Mouse (Mus musculus): ENCODE measurements around the gene Foxi2. TPM values are rescaled to one million over a fixed set of nuclear protein-coding genes. Genes with fewer than 3 reads are reported as not detected.
A peak's percentile ranks its signal among the peaks of the same experiment; 100 is the strongest.

Gene Foxi2
- polyA plus RNA-seq, 1 experiment, result not detected

GRCm38 (mm10) chr7:135403416-135403815 lies 6.7 kb upstream of the Foxi2 start:
- TF ChIP-seq POLR2A (IDR thresholded peaks at IDR 0.05; ENCODE audit: borderline replicate concordance, extremely low read depth, insufficient read depth, insufficient read length, poor library complexity, severe bottlenecking), result no peak
- peak; percentile 82; the same call in 1 of the 2 replicates for TF ChIP-seq CTCF (IDR thresholded peaks at IDR 0.05; ENCODE audit: borderline replicate concordance, extremely low read depth, insufficient read depth, insufficient read length)
- DNase-seq (ENCODE audit: low read depth), result peak; percentile 92

- no peak for TF ChIP-seq CTCF (IDR thresholded peaks at IDR 0.05; ENCODE audit: borderline replicate concordance, extremely low read depth, insufficient read depth, insufficient read length)
- TF ChIP-seq POLR2A (IDR thresholded peaks at IDR 0.05; ENCODE audit: borderline replicate concordance, extremely low read depth, insufficient read depth, insufficient read length, poor library complexity, severe bottlenecking), result no peak
- DNase-seq (ENCODE audit: low read depth), result no peak
Measured at GRCm38 (mm10) chr7:135406761-135407160, 3.3 kb upstream of the Foxi2 start.

- no peak for DNase-seq (ENCODE audit: low read depth)
- TF ChIP-seq CTCF (IDR thresholded peaks at IDR 0.05; ENCODE audit: borderline replicate concordance, extremely low read depth, insufficient read depth, insufficient read length) (no peak), POLR2A (IDR thresholded peaks at IDR 0.05; ENCODE audit: borderline replicate concordance, extremely low read depth, insufficient read depth, insufficient read length, poor library complexity, severe bottlenecking) (no peak)
Measured at GRCm38 (mm10) chr7:135408501-135408900, 1.6 kb upstream of the Foxi2 start.

GRCm38 (mm10) chr7:135412357-135412756 lies 2.2 kb downstream of the Foxi2 start:
- TF ChIP-seq CTCF (IDR thresholded peaks at IDR 0.05; ENCODE audit: borderline replicate concordance, extremely low read depth, insufficient read depth, insufficient read length) (no peak), POLR2A (IDR thresholded peaks at IDR 0.05; ENCODE audit: borderline replicate concordance, extremely low read depth, insufficient read depth, insufficient read length, poor library complexity, severe bottlenecking) (no peak)
- DNase-seq (ENCODE audit: low read depth), result no peak

GRCm38 (mm10) chr7:135428840-135429239 lies 18.7 kb downstream of the Foxi2 start:
- DNase-seq (ENCODE audit: low read depth), result no peak
- no peak for TF ChIP-seq POLR2A (IDR thresholded peaks at IDR 0.05; ENCODE audit: borderline replicate concordance, extremely low read depth, insufficient read depth, insufficient read length, poor library complexity, severe bottlenecking)
- TF ChIP-seq CTCF (IDR thresholded peaks at IDR 0.05; ENCODE audit: borderline replicate concordance, extremely low read depth, insufficient read depth, insufficient read length), result peak; percentile 5; the same call in 1 of the 2 replicates

- peak; percentile 9 for DNase-seq (ENCODE audit: low read depth)
- TF ChIP-seq CTCF (IDR thresholded peaks at IDR 0.05; ENCODE audit: borderline replicate concordance, extremely low read depth, insufficient read depth, insufficient read length) (no peak), POLR2A (IDR thresholded peaks at IDR 0.05; ENCODE audit: borderline replicate concordance, extremely low read depth, insufficient read depth, insufficient read length, poor library complexity, severe bottlenecking) (no peak)
Measured at GRCm38 (mm10) chr7:135430903-135431302, 20.8 kb downstream of the Foxi2 start.

- no peak for DNase-seq (ENCODE audit: low read depth)
- TF ChIP-seq POLR2A (IDR thresholded peaks at IDR 0.05; ENCODE audit: borderline replicate concordance, extremely low read depth, insufficient read depth, insufficient read length, poor library complexity, severe bottlenecking), result no peak
- TF ChIP-seq CTCF (IDR thresholded peaks at IDR 0.05; ENCODE audit: borderline replicate concordance, extremely low read depth, insufficient read depth, insufficient read length), result no peak
Measured at GRCm38 (mm10) chr7:135443903-135444302, 33.8 kb downstream of the Foxi2 start.

- TF ChIP-seq CTCF (IDR thresholded peaks at IDR 0.05; ENCODE audit: borderline replicate concordance, extremely low read depth, insufficient read depth, insufficient read length), result no peak
- TF ChIP-seq POLR2A (IDR thresholded peaks at IDR 0.05; ENCODE audit: borderline replicate concordance, extremely low read depth, insufficient read depth, insufficient read length, poor library complexity, severe bottlenecking), result no peak
- DNase-seq (ENCODE audit: low read depth), result no peak
Measured at GRCm38 (mm10) chr7:135451340-135451739, 41.2 kb downstream of the Foxi2 start.

- no peak for DNase-seq (ENCODE audit: low read depth)
- no peak for TF ChIP-seq CTCF (IDR thresholded peaks at IDR 0.05; ENCODE audit: borderline replicate concordance, extremely low read depth, insufficient read depth, insufficient read length)
- TF ChIP-seq POLR2A (IDR thresholded peaks at IDR 0.05; ENCODE audit: borderline replicate concordance, extremely low read depth, insufficient read depth, insufficient read length, poor library complexity, severe bottlenecking), result no peak
Measured at GRCm38 (mm10) chr7:135452366-135452765, 42.3 kb downstream of the Foxi2 start.

- DNase-seq (ENCODE audit: low read depth), result no peak
- TF ChIP-seq POLR2A (IDR thresholded peaks at IDR 0.05; ENCODE audit: borderline replicate concordance, extremely low read depth, insufficient read depth, insufficient read length, poor library complexity, severe bottlenecking) (no peak), CTCF (IDR thresholded peaks at IDR 0.05; ENCODE audit: borderline replicate concordance, extremely low read depth, insufficient read depth, insufficient read length) (no peak)
Measured at GRCm38 (mm10) chr7:135453690-135454089, 43.6 kb downstream of the Foxi2 start.

Other genes with a start within 250 kb of the Foxi2 start
- gene Nps, start 151.6 kb upstream of the Foxi2 start, polyA plus RNA-seq (2012; rRNA removed), result 0.10 and 0.11 TPM in 2 replicates
- gene Clrn3, start 118.3 kb downstream of the Foxi2 start, polyA plus RNA-seq (2012; rRNA removed), result not detected in 2 replicates
- 3.3 and 6.7 TPM in 2 replicates for gene Ptpre, start 127.2 kb downstream of the Foxi2 start, polyA plus RNA-seq (2012; rRNA removed)

All from brain, embryonic 14.5 days (tissue).